Mouse (Mus musculus): Measurements from ENCODE around the gene Trappc4. TPM values are rescaled to one million over a fixed set of nuclear protein-coding genes. Genes with fewer than 3 reads are reported as not detected.

Trappc4 gene
- 10 to 100 TPM; 46.4 to 47.3 TPM for total RNA-seq (2023)

DNA sequence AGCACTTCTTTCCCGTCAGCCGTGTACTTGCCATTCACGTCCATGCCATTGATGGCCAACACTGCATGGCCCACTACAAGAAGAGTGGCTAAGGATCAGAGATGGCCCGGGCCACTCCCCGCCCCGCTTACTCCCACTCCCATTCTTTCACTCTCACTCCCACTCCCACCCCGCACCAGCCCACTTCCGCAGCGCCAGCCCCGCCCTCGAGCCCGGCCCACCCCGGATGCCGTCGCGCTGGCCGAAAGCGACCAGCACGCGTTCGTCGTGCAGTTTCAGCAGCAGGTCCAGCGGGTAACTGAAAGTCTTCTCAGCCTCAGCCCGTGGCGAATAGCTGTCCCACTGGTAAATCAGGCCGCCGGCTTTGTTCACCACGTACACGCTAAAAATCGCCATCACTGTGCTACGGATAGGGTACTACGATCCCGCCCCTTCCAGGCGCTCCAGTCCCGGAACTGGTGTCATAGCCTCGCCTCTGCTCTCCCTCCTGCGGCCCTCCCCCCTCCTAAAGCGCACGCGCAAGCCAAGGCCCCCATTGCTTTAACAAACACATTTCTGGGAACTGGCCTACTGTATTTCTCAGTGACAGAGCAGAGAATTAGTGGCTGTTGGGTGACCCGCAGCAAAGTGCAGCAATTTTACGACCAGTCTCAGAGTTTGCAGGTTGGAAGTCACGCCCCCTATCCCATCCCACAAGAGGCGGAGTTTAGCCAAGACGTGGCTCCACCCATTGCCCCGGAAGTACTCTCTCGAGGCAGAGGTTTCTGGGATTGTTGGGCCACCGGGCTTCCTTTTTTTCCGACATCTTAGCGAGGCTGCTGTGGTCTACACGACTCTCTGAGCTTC is at the start of gene Trappc4, which contains the start of gene Rps25:
Gene Trappc4 (minus strand): TSS at position 695 of the 846 bp plus-strand sequence.
Gene Rps25 (plus strand): TSS at position 234 of the 846 bp plus-strand sequence.

DNA sequence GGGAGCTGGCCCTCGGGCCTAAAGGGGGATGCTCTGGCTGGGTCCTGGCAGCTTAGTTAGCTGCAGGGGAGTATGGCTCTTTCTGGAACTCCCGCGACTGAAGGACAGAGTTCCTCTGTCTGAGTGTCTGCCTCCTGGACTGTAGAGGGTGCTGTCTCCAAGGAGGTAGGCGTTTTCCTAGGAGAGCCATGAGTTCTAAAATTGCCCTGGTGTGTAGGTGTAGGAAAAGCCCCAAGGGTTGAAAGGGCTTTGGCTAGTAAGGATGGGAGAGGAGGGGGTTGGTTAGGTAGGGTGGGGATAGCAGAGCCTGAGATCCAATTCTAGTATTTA is 47.5 kb upstream of the Trappc4 start, which contains the start of gene Upk2:
Gene Upk2 (minus strand): TSS at position 86 of the 330 bp plus-strand sequence.

DNA sequence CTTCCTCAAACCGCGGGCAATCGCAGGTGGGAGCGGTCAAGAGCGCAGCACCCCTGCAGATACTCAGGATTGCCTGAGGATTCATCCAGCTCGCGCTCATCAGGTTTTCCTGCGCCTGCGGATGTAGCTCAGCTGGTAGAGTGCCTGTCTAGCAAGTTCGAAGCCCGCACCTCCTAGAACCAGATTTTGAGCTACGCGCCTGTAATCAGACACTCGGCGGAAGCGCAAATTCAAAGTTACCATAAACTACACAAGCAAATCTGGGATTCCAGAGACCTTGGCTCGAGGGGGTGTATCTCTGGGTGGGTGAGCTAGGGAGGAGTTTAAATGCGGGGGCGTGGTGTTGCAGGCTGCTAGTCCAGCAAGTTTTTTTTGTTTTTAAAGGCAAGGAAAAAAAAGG is 33.6 kb upstream of the Trappc4 start, which contains the start of gene Foxr1:
Gene Foxr1 (minus strand): TSS at position 176 of the 400 bp plus-strand sequence.

DNA sequence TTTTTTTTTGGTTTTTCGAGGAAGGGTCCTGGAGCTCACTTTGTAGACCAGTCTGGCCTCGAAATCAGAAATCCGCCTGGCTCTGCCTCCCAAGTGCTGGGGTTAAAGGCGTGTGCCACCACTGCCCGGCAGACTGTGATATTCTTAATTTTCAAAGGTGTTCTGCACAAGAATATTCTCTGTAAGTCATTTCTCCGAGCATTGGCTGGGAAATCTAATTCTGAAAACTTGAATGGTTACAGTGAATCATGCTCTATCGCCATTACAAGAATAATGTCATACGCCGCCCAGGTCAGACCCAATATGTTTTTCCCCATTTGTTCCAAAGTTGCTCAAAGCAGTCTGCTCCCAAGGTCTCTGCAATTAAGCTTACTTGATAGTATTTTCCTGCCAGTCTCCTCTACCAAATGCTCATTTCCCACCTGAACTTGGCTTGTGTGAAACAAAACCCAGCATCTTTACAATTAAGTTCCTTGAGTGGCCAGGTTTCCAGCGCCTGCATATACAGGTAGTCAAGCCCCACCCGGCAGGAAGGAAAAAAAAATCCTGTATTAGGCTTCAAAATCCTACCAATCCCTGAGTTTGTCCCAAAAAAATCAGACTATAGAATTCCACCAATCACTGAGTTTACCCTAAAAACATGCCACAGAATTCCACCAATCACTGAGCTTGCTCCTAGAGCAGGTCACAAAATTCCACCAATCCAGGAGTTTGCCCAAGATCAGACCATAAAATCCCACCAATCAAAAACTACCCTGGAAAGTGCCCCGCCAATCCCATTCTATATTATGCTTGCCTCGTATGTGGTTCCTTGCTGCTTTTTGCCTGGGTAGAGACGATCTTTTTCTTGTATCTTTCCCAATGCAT is 11.4 kb upstream of the Trappc4 start, which contains the start of gene Ccdc84:
Gene Ccdc84 (minus strand): TSS at position 51 of the 867 bp plus-strand sequence.

DNA sequence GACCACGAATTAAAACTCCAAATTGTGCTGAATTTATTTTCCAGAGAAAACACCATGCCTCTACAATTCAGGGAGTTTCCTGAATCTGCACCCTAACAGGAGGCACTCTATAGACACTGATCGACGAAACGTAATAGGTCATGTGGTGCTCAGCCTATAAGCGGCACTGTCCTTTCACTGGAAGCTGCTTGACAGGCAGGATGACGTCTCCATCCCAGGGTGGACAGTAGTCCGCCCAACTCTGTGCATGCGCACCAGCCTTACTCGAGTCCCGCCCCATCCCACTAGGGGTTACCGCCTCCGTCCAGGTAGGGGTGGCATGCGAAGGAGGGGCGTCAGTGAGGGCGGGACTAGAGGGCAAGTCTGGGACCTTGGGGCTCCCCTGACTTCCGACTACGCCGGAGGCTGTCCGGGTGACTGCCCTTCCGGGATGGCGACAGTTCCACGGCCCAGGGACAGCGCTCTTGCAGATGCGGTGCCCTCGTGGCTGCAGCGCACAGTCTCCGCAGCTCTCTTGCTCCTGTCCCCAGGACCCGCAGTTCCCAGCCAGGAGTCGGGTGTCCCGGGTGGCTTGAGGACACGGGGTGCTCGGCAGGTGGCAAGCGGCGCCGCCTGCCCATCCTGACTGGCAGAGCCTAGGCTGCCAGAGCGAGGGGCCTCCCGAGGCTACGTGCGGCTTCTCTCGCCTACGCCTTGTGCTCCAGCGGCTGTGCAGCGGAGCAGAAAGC is 10.6 kb downstream of the Trappc4 start, which contains the start of gene Slc37a4:
Gene Slc37a4 (plus strand): TSS at position 169 of the 728 bp plus-strand sequence.

DNA sequence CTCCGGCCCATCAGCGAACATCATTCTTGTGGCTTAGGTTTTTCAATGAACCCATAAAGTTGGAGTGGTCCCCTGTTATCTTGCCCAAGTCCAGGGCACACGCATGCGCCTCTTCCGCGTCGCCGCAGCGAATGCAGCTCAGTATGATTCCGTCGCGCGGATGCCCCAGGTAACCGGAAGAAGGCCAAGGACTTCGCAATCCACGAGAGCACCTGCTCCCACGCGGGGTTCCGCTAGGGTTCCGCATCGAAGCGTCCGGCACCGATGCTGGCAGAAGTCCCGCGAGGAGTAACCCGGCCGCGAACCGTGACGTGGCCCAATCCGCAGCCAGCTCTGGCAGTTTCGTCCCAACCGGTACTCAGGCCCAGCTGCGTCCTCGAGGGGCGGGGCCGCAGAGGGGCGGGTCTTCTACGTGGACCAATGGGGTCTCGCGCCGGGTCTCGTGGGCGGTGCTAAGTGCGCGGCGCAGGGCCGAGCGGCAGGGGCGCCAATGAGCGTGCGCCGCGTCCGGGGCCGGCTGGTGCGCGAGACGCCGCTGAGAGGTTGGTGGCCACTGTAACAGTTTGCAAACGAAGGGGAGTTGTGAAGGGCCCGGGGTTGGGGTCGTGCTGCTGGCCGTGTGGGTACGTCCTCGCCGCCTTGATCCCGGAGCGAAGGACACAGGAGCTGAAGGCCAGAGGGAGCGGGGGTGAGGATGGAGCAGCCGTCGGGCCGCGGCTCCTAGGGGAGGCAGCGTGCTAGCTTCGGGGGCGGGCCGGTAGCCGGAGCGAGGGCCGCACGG is 28.2 kb downstream of the Trappc4 start, which contains the start of gene Hyou1:
Gene Hyou1 (plus strand): TSS at position 437 of the 781 bp plus-strand sequence.

DNA sequence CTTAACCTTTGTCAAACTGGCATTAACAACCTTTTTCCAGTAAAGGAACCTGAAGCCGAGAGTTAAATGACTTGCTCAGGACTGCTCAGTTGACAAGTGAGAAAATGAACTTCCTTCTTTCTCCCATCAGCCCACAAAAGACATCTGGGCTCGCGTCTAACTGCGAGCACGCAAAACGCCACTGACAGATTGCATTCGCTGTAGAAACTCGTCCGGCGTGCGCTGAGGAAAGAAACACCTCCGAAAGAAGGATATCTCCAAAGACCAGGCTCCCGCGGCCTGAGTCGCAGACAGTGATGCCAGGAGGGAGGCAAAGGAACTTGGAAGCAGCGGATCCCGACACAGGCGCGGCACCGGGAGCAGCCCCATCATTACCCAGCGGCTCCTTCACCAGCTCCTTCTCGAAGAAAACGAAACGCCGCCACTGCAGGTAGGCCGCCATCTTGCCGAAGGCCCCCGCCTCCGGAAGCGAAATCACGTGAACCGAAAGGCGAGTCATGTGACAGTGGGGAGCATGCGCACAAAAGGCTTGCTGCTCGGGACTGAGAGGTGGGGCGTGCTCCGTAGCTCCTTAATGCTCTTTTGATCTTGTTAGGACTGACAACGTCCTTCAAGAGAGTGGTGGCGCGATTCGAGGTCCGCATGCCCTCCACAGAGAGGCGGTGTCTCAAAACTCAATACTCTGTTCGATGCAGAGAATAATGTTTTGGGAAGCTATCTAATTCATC is 46.0 kb downstream of the Trappc4 start, which contains the start of gene Vps11:
Gene Vps11 (minus strand): TSS at position 481 of the 728 bp plus-strand sequence.

Other genes starting within 250 kb of the Trappc4 start
- gene Cbl, start 173.6 kb downstream of the Trappc4 start, total RNA-seq (2023): 100 to 1,000 TPM; 197 to 219 TPM
- not detected for gene Ccdc153, start 166.9 kb downstream of the Trappc4 start, total RNA-seq (2023)
- gene Pdzd3, start 156.1 kb downstream of the Trappc4 start, total RNA-seq (2023): 1 to 10 TPM; 1.9 to 2.4 TPM
- 10 to 100 TPM; 62.6 to 64.4 TPM for gene Nlrx1, start 139.0 kb downstream of the Trappc4 start, total RNA-seq (2023)
- gene Abcg4, start 119.0 kb downstream of the Trappc4 start, total RNA-seq (2023): 10 to 100 TPM; 11.0 to 18.8 TPM
- 10 to 100 TPM; 23.4 to 31.4 TPM for gene Hinfp, start 101.9 kb downstream of the Trappc4 start, total RNA-seq (2023)
- 10 to 100 TPM; 17.8 to 22.2 TPM for gene C2cd2l, start 87.3 kb downstream of the Trappc4 start, total RNA-seq (2023)
- gene Dpagt1, start 81.6 kb downstream of the Trappc4 start, total RNA-seq (2023): 10 to 100 TPM; 17.1 to 17.2 TPM
- gene H2afx, start 72.9 kb downstream of the Trappc4 start, total RNA-seq (2023): 100 to 1,000 TPM; 314 to 338 TPM
- 100 to 1,000 TPM in 1 of 2 experiments, 10 to 100 TPM in 1; 82.1 to 130 TPM for gene Hmbs, start 63.4 kb downstream of the Trappc4 start, total RNA-seq (2023)
- gene Vps11, start 45.9 kb downstream of the Trappc4 start, total RNA-seq (2023): 10 to 100 TPM; 31.9 to 32.4 TPM
- gene Hyou1, start 28.1 kb downstream of the Trappc4 start, total RNA-seq (2023): 10 to 100 TPM; 53.9 to 60.6 TPM
- gene Slc37a4, start 10.7 kb downstream of the Trappc4 start, total RNA-seq (2023): 10 to 100 TPM; 10.2 to 13.4 TPM
- gene Rps25, start 461 bp downstream of the Trappc4 start, total RNA-seq (2023): 1,000 to 10,000 TPM; 1,077 to 1,135 TPM
- gene Ccdc84, start 11.0 kb upstream of the Trappc4 start, total RNA-seq (2023): 10 to 100 TPM; 26.4 to 27.0 TPM
- gene Foxr1, start 33.5 kb upstream of the Trappc4 start, total RNA-seq (2023): not detected
- not detected for gene Upk2, start 47.4 kb upstream of the Trappc4 start, total RNA-seq (2023)
- gene Bcl9l, start 75.2 kb upstream of the Trappc4 start, total RNA-seq (2023): 1 to 10 TPM; 8.0 to 9.3 TPM
- under 1 TPM; 0.46 to 0.77 TPM for gene Cxcr5, start 154.3 kb upstream of the Trappc4 start, total RNA-seq (2023)
- 100 to 1,000 TPM; 108 to 128 TPM for gene Ddx6, start 197.3 kb upstream of the Trappc4 start, total RNA-seq (2023)

All from neutrophil, adult 83 days (primary cell).